Mouse (Mus musculus): ENCODE measurements at regions not wholly inside any gene's neighbourhood (a gene's known extent, or its start where the extent isn't known, plus 50 kb on each side); places are given as distances from the start of the nearest gene placed in this dataset.

GRCm38 (mm10) chr13:92990316-92991206 is 146.0 kb downstream of the Mtx3 start:
- TF ChIP-seq EP300 (IDR thresholded peaks at IDR 0.05; ENCODE audit: low read depth) (no peak), CTCF (IDR thresholded peaks at IDR 0.05; ENCODE audit: low read depth) (no peak)
